Mouse (Mus musculus): ENCODE measurements around the gene F11r. TPM values are rescaled to one million over a fixed set of nuclear protein-coding genes. Genes with fewer than 3 reads are reported as not detected.

The F11r gene
- total RNA-seq, 2 experiments from 2014 or later, result 4.2 to 6.0 TPM

DNA sequence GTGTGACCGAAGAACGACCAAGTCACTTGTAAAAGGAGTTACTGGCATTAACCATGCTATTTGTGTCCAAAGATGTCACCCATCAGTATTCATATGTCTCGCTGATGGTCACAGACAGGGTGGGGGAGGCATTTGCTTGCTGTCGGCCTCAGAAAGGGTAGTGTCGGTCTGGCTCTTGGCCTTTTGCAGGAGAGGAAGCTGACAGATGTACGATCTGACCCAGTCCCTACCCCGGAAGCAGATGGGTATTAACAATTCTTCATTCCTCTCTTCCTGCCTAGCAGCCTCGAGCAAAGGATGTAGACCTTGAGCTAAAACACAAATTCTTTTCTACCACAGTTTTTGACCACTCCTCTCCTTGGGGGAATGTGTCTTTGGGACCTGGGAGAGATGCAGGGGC lies 39.8 kb downstream of the F11r start:
- intact Hi-C loops (cut with DNase I), result loop anchor here (5.0 to 10.0 kb wide), 2 partner anchors 62 to 115 kb away; partner anchors contain the start of genes Klhdc9, Tstd1 and Usf1
- H3K4me3 ChIP-seq, result no peak overlapping the region

DNA sequence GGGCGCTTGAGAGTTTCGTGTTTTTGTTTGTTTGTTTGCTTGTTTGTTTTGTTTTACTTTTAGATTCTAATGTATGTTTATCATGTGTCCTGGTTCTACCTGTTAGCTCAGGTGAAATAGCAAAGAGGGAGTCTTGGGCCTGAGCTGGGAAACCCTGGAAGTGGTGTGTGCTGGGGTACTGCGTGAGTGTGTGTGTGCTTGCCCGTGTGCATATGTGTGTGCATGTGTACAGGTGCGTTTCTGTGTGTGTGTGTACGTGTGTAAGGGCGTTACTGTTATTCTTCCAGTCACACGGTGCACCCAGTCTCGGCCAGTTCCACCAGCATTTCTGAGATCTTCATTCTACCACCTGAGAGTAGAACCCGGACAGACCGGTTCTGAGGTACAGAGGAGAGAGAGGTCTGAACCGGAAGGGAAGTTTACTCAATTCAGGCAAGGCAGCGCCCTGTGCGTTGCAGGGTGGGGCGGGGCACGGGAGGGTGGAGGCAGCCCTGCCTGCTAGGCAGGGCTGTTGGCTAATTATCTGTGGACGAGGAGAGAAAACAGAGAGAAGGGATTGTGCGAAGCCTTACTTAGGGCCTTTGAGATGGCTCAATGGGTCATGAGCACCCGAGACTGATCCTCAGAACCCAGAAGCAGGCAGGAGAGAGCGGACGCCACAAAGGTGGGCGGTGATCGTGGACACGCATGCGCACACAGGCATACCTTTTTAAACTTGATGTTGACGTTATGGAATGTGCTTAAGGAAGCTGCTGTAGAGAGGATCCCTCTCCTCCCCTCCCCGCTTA lies 40.6 kb downstream of the F11r start:
- Histone ChIP-seq H3K4me3 (peak overlapping the region; percentile 59), H3K27ac (no peak overlapping the region)
- intact Hi-C loops (cut with DNase I), result loop anchor here (2.0 to 10.0 kb wide), 3 partner anchors 63 to 155 kb away; partner anchors contain the start of genes Klhdc9, Tstd1 and Usf1
- no peak for DNase-seq
- TF ChIP-seq CTCF (IDR thresholded peaks at IDR 0.05), result no peak

More for the DNA sequence above, 39.8 kb downstream of the F11r start:
- H3K27ac ChIP-seq, result no peak overlapping the region
- no peak for TF ChIP-seq CTCF (IDR thresholded peaks at IDR 0.05)
- DNase-seq, result no peak

DNA sequence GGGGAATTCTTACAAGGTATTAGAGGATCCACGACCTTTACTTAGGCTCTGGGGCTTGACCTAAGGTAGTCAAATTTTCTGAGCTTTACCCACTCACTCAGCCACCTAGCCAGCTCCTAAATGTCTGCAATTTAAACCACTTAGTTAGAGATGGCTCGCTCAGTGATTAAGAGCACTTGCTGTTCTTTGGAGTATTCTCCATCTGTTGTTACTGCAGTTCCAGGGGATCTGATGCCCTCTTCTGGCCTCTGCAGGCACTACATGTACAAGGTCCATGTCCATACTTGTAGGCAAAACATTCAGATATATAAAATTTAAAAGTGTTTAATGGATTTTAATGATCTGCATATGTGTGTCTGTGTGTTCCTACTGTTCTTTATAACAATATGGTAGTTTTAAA lies 41.6 kb downstream of the F11r start:
- DNase-seq, result peak; percentile 57
- Histone ChIP-seq H3K27ac (no peak overlapping the region), H3K4me3 (no peak overlapping the region)
- peak; percentile 93 for TF ChIP-seq CTCF (IDR thresholded peaks at IDR 0.05)
- intact Hi-C loops (cut with DNase I), result loop anchor here (2.0 to 10.0 kb wide), 3 partner anchors 64 to 156 kb away; partner anchors contain the start of genes Klhdc9, Tstd1 and Usf1

DNA sequence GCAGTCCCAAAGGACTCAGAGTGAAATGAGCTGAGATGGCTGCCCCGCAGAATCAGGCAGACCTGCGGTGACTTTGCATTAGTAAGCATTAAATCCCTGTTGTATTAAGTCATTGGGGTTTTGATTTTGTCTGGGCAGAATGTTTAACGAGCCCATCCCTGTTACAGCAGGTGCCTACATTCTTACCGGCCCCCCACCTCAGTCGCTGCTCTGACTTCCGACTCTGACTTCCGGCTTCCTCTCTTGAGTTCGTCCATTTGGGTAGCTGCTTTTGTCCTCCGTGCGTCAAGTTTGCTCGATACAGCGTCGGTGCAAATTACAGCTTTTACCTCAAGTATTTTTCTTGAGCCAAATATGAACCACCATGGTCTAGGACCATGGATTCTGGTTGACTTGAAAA lies 56.9 kb downstream of the F11r start:
- no peak for TF ChIP-seq CTCF (IDR thresholded peaks at IDR 0.05)
- intact Hi-C loops (cut with DNase I), result no loop called here

DNA sequence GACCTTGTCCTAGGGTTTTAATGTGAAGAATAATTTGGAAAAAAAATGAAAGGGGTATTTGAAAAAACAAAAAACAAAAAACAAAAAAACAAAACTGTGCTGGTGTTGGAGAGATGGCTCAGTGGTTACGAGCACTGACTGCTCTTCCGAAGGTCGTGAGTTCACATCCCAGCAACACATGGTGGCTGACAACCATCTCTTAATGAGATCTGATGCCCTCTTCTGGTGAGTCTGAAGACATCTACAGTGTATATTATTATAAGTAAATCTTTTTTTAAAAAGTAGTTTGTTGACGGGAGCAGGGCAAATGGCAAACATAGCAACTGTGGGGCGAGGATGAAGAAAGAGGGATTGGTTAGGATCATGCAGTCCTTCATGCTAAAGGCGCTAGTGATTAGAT lies 58.0 kb downstream of the F11r start:
- DNase-seq, result no peak
- Histone ChIP-seq H3K27ac (no peak overlapping the region), H3K4me3 (no peak overlapping the region)
- TF ChIP-seq CTCF (IDR thresholded peaks at IDR 0.05), result no peak
- intact Hi-C loops (cut with DNase I), result no loop called here

More for the DNA sequence above, 56.9 kb downstream of the F11r start:
- no peak for DNase-seq
- Histone ChIP-seq H3K4me3 (no peak overlapping the region), H3K27ac (no peak overlapping the region)

DNA sequence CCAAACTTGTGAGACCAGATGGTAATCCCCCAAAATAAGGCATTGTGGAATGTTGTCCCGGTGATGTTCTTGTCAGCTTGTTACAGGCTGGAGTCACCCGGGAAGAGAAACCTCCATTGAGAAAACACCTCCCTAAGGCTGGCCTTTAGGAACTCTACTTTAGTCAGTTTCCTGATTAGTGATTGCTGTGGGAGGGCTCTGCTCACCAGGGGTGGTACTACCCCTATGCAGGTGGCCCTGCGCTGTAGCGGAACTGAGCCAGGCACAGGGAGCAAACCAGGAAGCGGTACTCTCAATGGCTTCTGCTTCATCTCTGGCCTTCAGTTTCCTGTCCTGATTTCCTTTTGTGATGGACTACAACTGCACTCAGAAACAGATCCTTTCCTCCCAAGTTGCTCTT lies 62.5 kb downstream of the F11r start:
- H3K27ac ChIP-seq, result no peak overlapping the region
- TF ChIP-seq CTCF (IDR thresholded peaks at IDR 0.05), result no peak
- DNase-seq, result no peak
- intact Hi-C loops (cut with DNase I), result loop anchor here (5.0 to 10.0 kb wide), 2 partner anchors 67 to 875 kb away; partner anchors contain the start of gene Pigm
- H3K4me3 ChIP-seq, result no peak overlapping the region

DNA sequence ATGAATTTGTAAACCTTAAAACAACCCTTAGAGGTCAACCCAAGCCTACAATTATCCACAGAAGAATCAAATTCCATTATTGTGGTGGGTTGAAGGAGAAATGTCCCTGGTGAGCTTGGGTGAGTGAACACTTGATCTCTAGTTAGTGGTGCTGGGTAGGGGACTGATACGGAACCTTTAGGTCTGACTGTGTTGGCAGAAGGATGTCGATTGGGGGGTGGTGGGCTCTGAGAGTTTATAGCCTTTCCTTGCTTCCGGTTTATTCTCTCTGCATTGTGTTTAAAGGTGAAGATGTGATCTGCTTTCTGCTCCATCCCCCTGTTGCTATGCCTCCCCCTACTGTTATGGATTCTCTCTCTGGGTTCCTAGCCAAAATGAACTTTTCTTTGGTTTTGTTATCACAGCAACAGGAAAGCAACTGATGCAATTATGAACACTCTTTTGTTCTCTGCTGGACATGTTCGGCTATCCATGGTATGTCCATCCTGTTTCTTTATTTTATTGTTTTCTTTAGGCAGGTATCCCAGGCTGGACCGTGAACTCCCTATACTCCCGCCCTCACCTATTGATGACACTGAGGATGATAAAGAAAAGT lies 63.8 kb downstream of the F11r start:
- no peak overlapping the region for H3K27ac ChIP-seq
- intact Hi-C loops (cut with DNase I), result loop anchor here (5.0 to 10.0 kb wide), 2 partner anchors 66 to 874 kb away; partner anchors contain the start of gene Pigm
- TF ChIP-seq CTCF (IDR thresholded peaks at IDR 0.05), result no peak
- H3K4me3 ChIP-seq, result no peak overlapping the region
- no peak for DNase-seq

DNA sequence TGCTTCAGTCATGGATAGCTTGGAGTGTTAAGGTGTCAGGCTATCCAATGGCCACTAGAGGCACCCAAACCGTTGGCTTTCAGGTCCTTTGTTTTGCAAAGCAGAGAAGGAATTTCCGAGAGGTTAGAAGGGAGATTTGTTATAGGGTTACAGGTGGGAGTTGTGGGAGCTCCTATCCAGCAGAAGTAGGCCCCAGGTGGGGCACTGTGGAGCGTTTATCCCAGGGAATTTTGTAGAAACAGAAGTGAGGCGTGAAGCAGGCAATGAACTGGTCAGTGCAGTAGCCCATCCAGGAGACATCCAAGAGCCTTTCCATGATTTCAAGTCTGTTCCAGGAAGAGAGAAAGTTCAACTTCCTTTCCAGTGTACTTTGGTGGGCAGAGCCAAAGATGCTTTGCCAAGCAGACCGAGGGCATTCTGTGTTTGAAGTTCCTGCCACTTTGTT lies 64.3 kb downstream of the F11r start:
- Histone ChIP-seq H3K4me3 (peak overlapping the region; percentile 38), H3K27ac (peak overlapping the region; percentile 93)
- peak; percentile 70 for TF ChIP-seq CTCF (IDR thresholded peaks at IDR 0.05)
- peak; percentile 25 for DNase-seq
- intact Hi-C loops (cut with DNase I), result loop anchor here (5.0 to 10.0 kb wide), 2 partner anchors 66 to 873 kb away; partner anchors contain the start of gene Pigm

DNA sequence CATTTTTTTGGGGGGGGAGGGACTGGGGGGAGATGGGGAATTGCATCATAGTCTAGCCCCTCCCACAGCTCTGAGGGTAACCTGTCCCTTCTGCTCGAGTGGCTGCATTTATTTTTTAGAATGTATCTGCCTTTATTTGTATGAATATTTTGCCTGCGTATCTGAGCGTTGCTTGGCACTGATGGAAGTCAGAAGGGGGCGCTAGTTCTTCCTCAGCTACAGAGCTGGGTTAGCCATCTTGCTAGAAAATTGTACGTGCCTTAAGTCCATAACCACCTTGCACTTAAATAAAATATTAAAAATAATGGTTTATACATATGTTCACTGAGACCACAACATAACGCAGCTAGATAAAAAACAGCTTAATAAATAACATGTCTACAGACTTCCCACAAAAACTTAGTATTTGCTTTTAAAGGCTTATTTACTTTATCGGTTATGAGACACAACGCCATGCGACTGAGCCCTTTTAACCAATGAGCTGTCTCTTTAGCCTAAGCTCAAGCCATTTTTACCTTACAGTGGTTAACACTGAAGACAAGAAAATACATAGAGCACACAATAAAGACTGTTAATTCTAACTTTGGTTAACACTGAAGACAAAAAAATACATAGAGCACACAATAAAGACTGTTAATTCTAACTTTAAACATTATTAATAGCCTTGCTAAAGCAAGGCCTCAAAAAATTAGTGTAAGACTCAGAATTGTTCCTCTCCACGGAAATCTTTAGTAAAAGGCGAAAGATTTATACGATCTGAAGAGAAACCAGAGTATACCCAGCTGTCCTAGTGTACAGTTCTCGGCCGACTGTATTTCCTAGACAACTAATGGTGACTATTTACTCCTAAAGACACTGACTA lies 65.3 kb downstream of the F11r start:
- Histone ChIP-seq H3K27ac (peak overlapping the region; percentile 93), H3K4me3 (peak overlapping the region; percentile 92)
- TF ChIP-seq CTCF (IDR thresholded peaks at IDR 0.05), result peak; percentile 62
- intact Hi-C loops (cut with DNase I), result loop anchor here (5.0 to 10.0 kb wide), 2 partner anchors 65 to 872 kb away; partner anchors contain the start of gene Pigm
- peak; percentile 58 for DNase-seq

DNA sequence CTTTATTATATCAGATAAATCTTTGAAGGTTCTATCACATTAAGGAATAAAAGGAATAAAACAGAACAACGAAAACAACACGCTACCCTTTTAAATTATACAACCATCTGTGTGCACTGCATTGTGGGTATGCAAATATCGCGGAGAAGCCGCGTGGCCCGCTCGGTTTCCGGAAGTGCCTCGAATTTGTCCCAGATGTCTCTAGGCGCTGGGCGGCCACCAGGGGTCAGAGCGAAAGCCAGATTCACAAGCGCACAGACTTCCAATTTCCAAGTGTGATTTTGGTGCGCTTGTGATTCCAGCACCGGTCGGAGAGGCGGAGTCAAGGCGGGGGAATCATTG lies 65.9 kb downstream of the F11r start, which contains the start of gene Alyref2:
Gene Alyref2, plus strand, starts transcription at position 229 of the 342 bp plus-strand sequence.
- H3K4me3 ChIP-seq, result peak within 1 kb of the TSS; percentile 92
- TF ChIP-seq CTCF (IDR thresholded peaks at IDR 0.05), result peak; percentile 89
- peak; percentile 94 for DNase-seq
- intact Hi-C loops (cut with DNase I), result loop anchor here (5.0 to 10.0 kb wide), 2 partner anchors 64 to 872 kb away; partner anchors contain the start of gene Pigm
- H3K27ac ChIP-seq, result peak within 1 kb of the TSS; percentile 93

DNA sequence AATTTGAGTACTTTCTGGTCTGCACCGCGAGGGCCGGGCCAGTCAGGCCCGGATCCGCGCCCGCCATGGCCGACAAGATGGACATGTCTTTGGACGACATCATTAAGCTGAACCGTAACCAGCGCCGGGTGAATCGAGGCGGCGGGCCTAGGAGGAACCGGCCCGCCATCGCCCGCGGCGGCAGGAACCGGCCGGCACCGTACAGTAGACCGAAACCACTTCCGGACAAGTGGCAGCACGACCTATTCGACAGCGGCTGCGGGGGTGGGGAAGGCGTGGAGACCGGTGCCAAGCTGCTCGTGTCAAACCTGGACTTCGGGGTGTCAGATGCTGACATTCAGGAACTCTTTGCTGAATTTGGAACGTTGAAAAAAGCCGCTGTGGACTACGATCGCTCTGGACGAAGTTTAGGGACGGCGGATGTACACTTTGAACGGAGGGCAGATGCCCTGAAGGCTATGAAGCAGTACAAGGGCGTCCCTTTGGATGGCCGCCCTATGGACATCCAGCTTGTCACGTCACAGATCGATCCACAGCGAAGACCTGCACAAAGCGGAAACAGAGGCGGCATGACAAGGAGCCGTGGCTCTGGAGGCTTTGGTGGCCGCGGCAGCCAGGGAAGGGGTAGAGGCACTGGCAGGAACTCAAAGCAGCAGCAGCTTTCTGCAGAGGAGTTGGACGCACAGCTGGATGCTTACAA lies 66.4 kb downstream of the F11r start:
- peak overlapping the region; percentile 93 for H3K27ac ChIP-seq
- no peak for TF ChIP-seq CTCF (IDR thresholded peaks at IDR 0.05)
- H3K4me3 ChIP-seq, result peak overlapping the region; percentile 92
- intact Hi-C loops (cut with DNase I), result loop anchor here (5.0 to 10.0 kb wide), 2 partner anchors 64 to 871 kb away; partner anchors contain the start of gene Pigm
- peak; percentile 63 for DNase-seq
